Mouse (Mus musculus) layer of hippocampus, adult 9-10 months (tissue): ENCODE data around the gene Thg1l.

ENCODE experiments used
- DNase-seq: peaks from one replicate; pipeline ENCODE4 v3.0.0; 2022; ENCODE audit warnings: low spot score

Gene Thg1l

GRCm38 (mm10) chr11:45927456-45927855 is 27.8 kb downstream of the Thg1l start:
- no peak for DNase-seq

GRCm38 (mm10) chr11:45926640-45927082 is 28.6 kb downstream of the Thg1l start:
- DNase-seq, result peak; percentile 80

GRCm38 (mm10) chr11:45925436-45925835 is 29.9 kb downstream of the Thg1l start:
- no peak for DNase-seq

- DNase-seq, result no peak
Observed at GRCm38 (mm10) chr11:45921480-45921898, 33.8 kb downstream of the Thg1l start.

GRCm38 (mm10) chr11:45921026-45921425 is 34.3 kb downstream of the Thg1l start:
- no peak for DNase-seq

GRCm38 (mm10) chr11:45918836-45919235 is 36.5 kb downstream of the Thg1l start:
- no peak for DNase-seq

- DNase-seq, result no peak
Observed at GRCm38 (mm10) chr11:45918018-45918417, 37.3 kb downstream of the Thg1l start.

GRCm38 (mm10) chr11:45916196-45916595 is 39.1 kb downstream of the Thg1l start:
- no peak for DNase-seq

GRCm38 (mm10) chr11:45910701-45911100 is 44.6 kb downstream of the Thg1l start:
- no peak for DNase-seq

GRCm38 (mm10) chr11:45908894-45909293 is 46.4 kb downstream of the Thg1l start:
- DNase-seq, result no peak

GRCm38 (mm10) chr11:45908070-45908469 is 47.2 kb downstream of the Thg1l start:
- no peak for DNase-seq

- DNase-seq, result no peak
Observed at GRCm38 (mm10) chr11:45907301-45907700, 48.0 kb downstream of the Thg1l start.

GRCm38 (mm10) chr11:45906109-45906786 is 49.0 kb downstream of the Thg1l start:
- no peak for DNase-seq

GRCm38 (mm10) chr11:45900233-45901015 is 54.9 kb downstream of the Thg1l start:
- no peak for DNase-seq

- DNase-seq, result no peak
Observed at GRCm38 (mm10) chr11:45897392-45897791, 57.9 kb downstream of the Thg1l start.
